In genomic region chr19:4646917-4647492, GRCm38 (mm10) we compare ENCODE assay signal across 15 mouse cellular contexts. TPM values are rescaled to one million over a fixed set of nuclear protein-coding genes. Genes with fewer than 3 reads are reported as not detected.
DNase-seq lines count a peak whose midpoint lies in the region.
"Had no signal": no experiment of that assay in that cellular context is flagged by ENCODE, and none has a peak within 500 bp of the region (broad histone marks: within the 10 kb centered on the region; RNA-seq: fewer than 3 reads in every experiment).

No protein-coding gene starts in this region.

- intact Hi-C loops in left cerebral cortex, postnatal 10 days (cut with DNase I), result loop anchor here (5.0 kb wide), 1 partner anchor 65 kb away; the partner anchor contains the start of gene Sptbn2

- peak; percentile 58 to 84 for DNase-seq in frontal cortex, adult 2 months (ENCODE audit: extremely low spot score in 1 of 2, low spot score in 1 of 2)
- DNase-seq in frontal cortex, postnatal 36 days (ENCODE audit: low spot score in 2 of 2), result peak; percentile 55 to 85
- peak; percentile 70 to 85 for DNase-seq in left cerebral cortex, postnatal 10 days (ENCODE audit: extremely low spot score in 1 of 2, low spot score in 2 of 2)
- peak; percentile 70 for DNase-seq in right cerebral cortex, postnatal 25 days
- no peak for DNase-seq in kidney, adult 18-20 months
- DNase-seq in adrenal gland, postnatal 25 days, result no peak
- DNase-seq in cerebellum, postnatal 10 days, result no peak
- DNase-seq: cerebellum, postnatal 25 days; kidney, adult 11 months; kidney, postnatal 14 days; liver; lung, adult 2 months; thymus, adult 2 months had no signal

RNA-seq across cellular contexts. Expression of gene Rce1, which starts 21.6 kb away (rescaled TPM):
- polyA plus RNA-seq in frontal cortex, adult 2 months (2012; rRNA removed), result 49.4 and 54.8 TPM in 2 replicates
- total RNA-seq in left cerebral cortex, postnatal 10 days (2021), result 10 to 100 TPM; 19.6 to 21.4 TPM
- total RNA-seq in adrenal gland, postnatal 25 days (2021), result 35.4 and 38.2 TPM in 2 replicates

RNA-seq across cellular contexts. Expression of gene Lrfn4, which starts 31.5 kb away (rescaled TPM):
- polyA plus RNA-seq in frontal cortex, adult 2 months (2012; rRNA removed), result 31.8 and 33.5 TPM in 2 replicates
- 10 to 100 TPM; 73.7 to 76.1 TPM for total RNA-seq in left cerebral cortex, postnatal 10 days (2021)
- 4.6 and 6.0 TPM in 2 replicates for total RNA-seq in adrenal gland, postnatal 25 days (2021)

RNA-seq across cellular contexts. Expression of gene Gm960, which starts 51.5 kb away (rescaled TPM):
- polyA plus RNA-seq in frontal cortex, adult 2 months (2012; rRNA removed), result 3.9 and 4.5 TPM in 2 replicates
- 1 to 10 TPM; 2.7 to 3.0 TPM for total RNA-seq in left cerebral cortex, postnatal 10 days (2021)
- 1.7 TPM in 1 of 2 replicates, not detected in the other for total RNA-seq in adrenal gland, postnatal 25 days (2021)
- total RNA-seq: heart, postnatal 25 days had no signal
- polyA plus RNA-seq: macrophage had no signal

Comparison
In these comparisons a context has a peak if more than half of its experiments do, and no peak if none do; other contexts are left out.
1. DNase-seq: peak in frontal cortex, adult 2 months (2 of 2), frontal cortex, postnatal 36 days (2 of 2), left cerebral cortex, postnatal 10 days (2 of 2) and right cerebral cortex, postnatal 25 days (single experiment); none in kidney, adult 18-20 months (single experiment), adrenal gland, postnatal 25 days (single experiment) and cerebellum, postnatal 10 days (0 of 2).
2. RNA of gene Lrfn4, which starts 31.5 kb away (total RNA-seq): 73.7 to 76.1 TPM in left cerebral cortex, postnatal 10 days; 4.6 to 6.0 TPM in adrenal gland, postnatal 25 days; every median in the first group is over 10 times any median in the second.